Mouse (Mus musculus): ENCODE data around the gene Polr2f.

DNA sequence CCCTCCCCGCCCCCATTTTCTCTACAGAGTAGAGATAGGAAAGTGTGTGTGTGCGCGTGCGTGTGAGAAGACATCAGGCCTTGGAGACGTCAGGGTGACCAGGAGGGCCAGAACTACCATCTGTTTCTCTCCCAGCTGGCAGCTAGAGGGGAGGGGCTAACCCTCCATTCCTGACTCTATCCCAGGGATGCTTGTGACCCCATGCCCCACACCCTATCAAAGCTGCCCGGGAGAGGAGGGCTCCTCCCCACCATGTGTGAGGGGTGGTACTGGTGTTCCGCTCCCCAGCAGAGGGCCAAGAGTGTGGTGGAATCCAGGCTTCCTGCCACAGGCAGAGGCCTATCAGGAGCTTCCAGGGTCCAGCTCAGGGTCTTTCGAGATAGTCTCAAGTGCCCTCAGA, 25.9 kb downstream of the Polr2f start:
- no peak for TF ChIP-seq CTCF (IDR thresholded peaks at IDR 0.05; ENCODE audit: control insufficient read depth, insufficient read depth, insufficient read length)
- TF ChIP-seq MYOD1 (IDR thresholded peaks at IDR 0.05; ENCODE audit: control insufficient read depth, insufficient read length, low read depth), result no peak
- no peak for TF ChIP-seq MYOG (IDR thresholded peaks at IDR 0.05; ENCODE audit: control insufficient read depth, extremely low read depth, insufficient read length)
- no peak for TF ChIP-seq USF1 (IDR thresholded peaks at IDR 0.05; ENCODE audit: low read depth)
- TF ChIP-seq MAX (IDR thresholded peaks at IDR 0.05), result no peak
